Mouse (Mus musculus): ENCODE measurements around the gene Sfn.

GRCm38 (mm10) chr4:133603056-133603455 is 1.1 kb upstream of the Sfn start:
- TF ChIP-seq CTCF (conservative IDR thresholded peaks at IDR 0.05 in 1 of 2, IDR thresholded peaks at IDR 0.05 in 1 of 2; ENCODE audit: low read depth in 2 of 2, low read length in 2 of 2), result no peak
- TF ChIP-seq PAX5 (IDR thresholded peaks at IDR 0.05; ENCODE audit: low read length), result no peak
- TF ChIP-seq USF1 (IDR thresholded peaks at IDR 0.05; ENCODE audit: low read depth, low read length), result no peak
- no peak for TF ChIP-seq POLR2A (IDR thresholded peaks at IDR 0.05; ENCODE audit: low read depth, low read length)
- no peak for TF ChIP-seq ZC3H11A (IDR thresholded peaks at IDR 0.05; ENCODE audit: low read depth, low read length)
- no peak for TF ChIP-seq CHD1 (IDR thresholded peaks at IDR 0.05; ENCODE audit: low read depth, low read length)
- TF ChIP-seq MEF2A (IDR thresholded peaks at IDR 0.05; ENCODE audit: borderline replicate concordance, low read depth, low read length), result no peak
- no peak for TF ChIP-seq EP300 (IDR thresholded peaks at IDR 0.05; ENCODE audit: low read length)
- TF ChIP-seq MAFK (IDR thresholded peaks at IDR 0.05; ENCODE audit: insufficient replicate concordance, low read length), result no peak
- no peak for TF ChIP-seq E2F4 (IDR thresholded peaks at IDR 0.05; ENCODE audit: insufficient replicate concordance, low read depth, low read length)

Data from CH12.LX (cell line).